Comparison of ENCODE assay signal across 15 mouse cellular contexts in the genomic region with DNA sequence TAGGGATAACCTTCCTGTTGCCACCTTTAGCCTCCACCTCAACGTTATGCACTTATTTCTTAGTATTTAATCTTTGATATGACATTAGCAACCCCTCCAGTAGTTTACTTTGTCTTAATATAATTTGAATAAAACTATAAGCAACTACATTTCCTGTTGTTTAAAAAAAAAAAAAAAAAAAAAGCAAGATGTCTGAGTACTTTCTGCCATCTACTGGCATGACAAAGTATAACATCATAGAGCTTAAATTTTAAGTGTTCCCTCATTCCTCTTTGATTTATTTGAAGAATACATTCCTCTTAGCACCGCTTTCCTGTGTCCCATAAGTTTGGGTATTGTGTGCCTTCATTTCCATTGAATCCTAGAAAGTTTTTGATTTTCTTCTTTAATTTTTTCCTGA. TPM values are rescaled to one million over a fixed set of nuclear protein-coding genes. Genes with fewer than 3 reads are reported as not detected.
A peak's percentile ranks its signal among the peaks of the same experiment; 100 is the strongest.
DNase-seq lines count a peak whose midpoint lies in the region; ATAC-seq and TF ChIP-seq lines count a peak whose summit lies in the region.
"Had no signal": no experiment of that assay in that cellular context is flagged by ENCODE, and none has a peak within 500 bp of the region (broad histone marks: within the 10 kb centered on the region; RNA-seq: fewer than 3 reads in every experiment).

No protein-coding gene starts in this region.

- no peaks in the 10 kb centered on the region; the same call in 1 of the 2 replicates for H3K27me3 ChIP-seq in forebrain, postnatal 0 days (ENCODE audit: insufficient read depth, low read length)
- H3K27me3 ChIP-seq in forebrain, embryonic 10.5 days (ENCODE audit: poor library complexity, severe bottlenecking) = no peaks in the 10 kb centered on the region
- no peaks in the 10 kb centered on the region for H3K27me3 ChIP-seq in limb, embryonic 14.5 days (ENCODE audit: control insufficient read depth, insufficient read depth, low read length)
- no peaks in the 10 kb centered on the region for H3K27me3 ChIP-seq in limb, embryonic 10.5 days (ENCODE audit: low read depth, poor library complexity, severe bottlenecking)

- no peak overlapping the region for H3K4me3 ChIP-seq in forebrain, postnatal 0 days (ENCODE audit: low read depth, low read length)
- H3K4me3 ChIP-seq in forebrain, embryonic 10.5 days = no peak overlapping the region
- H3K4me3 ChIP-seq in limb, embryonic 14.5 days (replicated peaks; ENCODE audit: low read length) = no peak overlapping the region
- H3K4me3 ChIP-seq in limb, embryonic 10.5 days = no peak overlapping the region

- no peak for ATAC-seq in forebrain, postnatal 0 days
- ATAC-seq in limb, embryonic 14.5 days (ENCODE audit: low FRiP score, low read depth) = no peak

- H3K4me2 ChIP-seq in forebrain, postnatal 0 days (ENCODE audit: low read depth) = no peak overlapping the region
- no peak overlapping the region for H3K4me2 ChIP-seq in limb, embryonic 14.5 days (replicated peaks; ENCODE audit: low read depth, low read length, severe bottlenecking)

- no peak overlapping the region for H3K27ac ChIP-seq in forebrain, postnatal 0 days (ENCODE audit: low read depth, low read length)
- H3K27ac ChIP-seq in forebrain, embryonic 10.5 days = no peak overlapping the region
- H3K27ac ChIP-seq in limb, embryonic 14.5 days (replicated peaks; ENCODE audit: low read depth, low read length) = no peak overlapping the region
- H3K27ac ChIP-seq in limb, embryonic 10.5 days = no peak overlapping the region

- peak; percentile 39 for DNase-seq in forebrain, postnatal 0 days
- DNase-seq in forebrain, embryonic 10.5 days (ENCODE audit: extremely low spot score, low spot score) = no peak
- peak; percentile 28 for DNase-seq in limb, embryonic 14.5 days (ENCODE audit: low spot score)
- DNase-seq in limb, embryonic 10.5 days (ENCODE audit: low spot score) = no peak
- peak; percentile 41 for DNase-seq in NIH3T3 (ENCODE audit: low read depth)
- peak; percentile 49 for DNase-seq in retina, embryonic 14.5 days (ENCODE audit: low spot score)
- DNase-seq in cerebellum, adult 11 months = no peak
- DNase-seq in right cerebral cortex, adult 2 months (ENCODE audit: low spot score in 2 of 2) = no peak
- DNase-seq: cerebellum, postnatal 14 days; gastrocnemius, postnatal 36 days; lung, adult 18-20 months; thymus, adult 18-20 months had no signal

- no peak overlapping the region for H3K9ac ChIP-seq in forebrain, postnatal 0 days
- no peak overlapping the region for H3K9ac ChIP-seq in limb, embryonic 14.5 days (ENCODE audit: low read depth, low read length, severe bottlenecking)

- no peaks in the 10 kb centered on the region for H3K9me3 ChIP-seq in forebrain, postnatal 0 days (ENCODE audit: low read length)
- no peaks in the 10 kb centered on the region for H3K9me3 ChIP-seq in forebrain, embryonic 10.5 days
- no peaks in the 10 kb centered on the region for H3K9me3 ChIP-seq in limb, embryonic 14.5 days (ENCODE audit: control insufficient read depth, low read length)
- H3K9me3 ChIP-seq in limb, embryonic 10.5 days (replicated peaks) = no peaks in the 10 kb centered on the region

- TF ChIP-seq CTCF in forebrain, postnatal 0 days (IDR thresholded peaks at IDR 0.05; ENCODE audit: low read depth) = peak; percentile 58

- WGBS in forebrain, postnatal 0 days = 39% methylated on average over 2 of the region's 2 CpGs
- 50% methylated on average over 2 of the region's 2 CpGs for WGBS in forebrain, embryonic 10.5 days
- WGBS in limb, embryonic 14.5 days = 38% methylated on average over 2 of the region's 2 CpGs
- 43% methylated on average over 2 of the region's 2 CpGs for WGBS in limb, embryonic 10.5 days

- no peaks in the 10 kb centered on the region for H3K36me3 ChIP-seq in forebrain, postnatal 0 days (ENCODE audit: insufficient read depth)
- no peaks in the 10 kb centered on the region for H3K36me3 ChIP-seq in forebrain, embryonic 10.5 days (replicated peaks)
- H3K36me3 ChIP-seq in limb, embryonic 14.5 days (ENCODE audit: control insufficient read depth, insufficient read depth, low read length) = no peaks in the 10 kb centered on the region
- no peaks in the 10 kb centered on the region for H3K36me3 ChIP-seq in limb, embryonic 10.5 days

- TF ChIP-seq POLR2A in limb, embryonic 14.5 days (IDR thresholded peaks at IDR 0.05; ENCODE audit: borderline replicate concordance, extremely low read depth, insufficient read depth, insufficient read length) = no peak

- H3K4me1 ChIP-seq in forebrain, postnatal 0 days (ENCODE audit: insufficient read depth) = no peaks in the 10 kb centered on the region
- no peaks in the 10 kb centered on the region for H3K4me1 ChIP-seq in forebrain, embryonic 10.5 days
- H3K4me1 ChIP-seq in limb, embryonic 14.5 days (ENCODE audit: control insufficient read depth, insufficient read depth, low read length) = no peaks in the 10 kb centered on the region
- no peaks in the 10 kb centered on the region for H3K4me1 ChIP-seq in limb, embryonic 10.5 days

RNA-seq across cellular contexts. Expression of gene Olfr275, which starts 2.5 kb away (rescaled TPM):
- not detected in 2 replicates for total RNA-seq in forebrain, postnatal 0 days (2014; rRNA removed)
- not detected in 2 replicates for polyA plus RNA-seq in forebrain, postnatal 0 days (2015; fragmentation: Nextera tagmentation; extraction: Ambion mirVana)
- polyA plus RNA-seq in forebrain, embryonic 10.5 days (2016; fragmentation: Nextera tagmentation; extraction: Ambion mirVana) = not detected in 2 replicates
- not detected in 2 replicates for polyA plus RNA-seq in limb, embryonic 14.5 days (2012; rRNA removed)
- polyA plus RNA-seq in limb, embryonic 14.5 days (2014; fragmentation: Nextera tagmentation; extraction: Ambion mirVana) = not detected in 2 replicates
- not detected in 2 replicates for polyA plus RNA-seq in limb, embryonic 10.5 days (2016; fragmentation: Nextera tagmentation; extraction: Ambion mirVana)
- total RNA-seq: gastrocnemius, postnatal 36 days; heart, postnatal 25 days; left cerebral cortex, adult 18-20 months had no signal
- polyA plus RNA-seq: kidney, embryonic 16.5 days had no signal

RNA-seq across cellular contexts. Expression of gene Olfr273, which starts 47.2 kb away (rescaled TPM):
- total RNA-seq in forebrain, postnatal 0 days (2014; rRNA removed) = not detected in 2 replicates
- polyA plus RNA-seq in forebrain, postnatal 0 days (2015; fragmentation: Nextera tagmentation; extraction: Ambion mirVana) = not detected in 2 replicates
- polyA plus RNA-seq in forebrain, embryonic 10.5 days (2016; fragmentation: Nextera tagmentation; extraction: Ambion mirVana) = not detected in 2 replicates
- polyA plus RNA-seq in limb, embryonic 14.5 days (2012; rRNA removed) = not detected in 2 replicates
- not detected in 2 replicates for polyA plus RNA-seq in limb, embryonic 14.5 days (2014; fragmentation: Nextera tagmentation; extraction: Ambion mirVana)
- not detected in 2 replicates for polyA plus RNA-seq in limb, embryonic 10.5 days (2016; fragmentation: Nextera tagmentation; extraction: Ambion mirVana)
- total RNA-seq: gastrocnemius, postnatal 36 days; heart, postnatal 25 days; left cerebral cortex, adult 18-20 months had no signal
- polyA plus RNA-seq: kidney, embryonic 16.5 days had no signal

Comparison
In these comparisons a context has a peak if more than half of its experiments do, and no peak if none do; other contexts are left out.
1. DNase-seq: peak in forebrain, postnatal 0 days (single experiment), limb, embryonic 14.5 days (single experiment), NIH3T3 (single experiment) and retina, embryonic 14.5 days (single experiment); none in forebrain, embryonic 10.5 days (single experiment), limb, embryonic 10.5 days (single experiment), cerebellum, adult 11 months (single experiment) and right cerebral cortex, adult 2 months (0 of 2).